In the genomic region with DNA sequence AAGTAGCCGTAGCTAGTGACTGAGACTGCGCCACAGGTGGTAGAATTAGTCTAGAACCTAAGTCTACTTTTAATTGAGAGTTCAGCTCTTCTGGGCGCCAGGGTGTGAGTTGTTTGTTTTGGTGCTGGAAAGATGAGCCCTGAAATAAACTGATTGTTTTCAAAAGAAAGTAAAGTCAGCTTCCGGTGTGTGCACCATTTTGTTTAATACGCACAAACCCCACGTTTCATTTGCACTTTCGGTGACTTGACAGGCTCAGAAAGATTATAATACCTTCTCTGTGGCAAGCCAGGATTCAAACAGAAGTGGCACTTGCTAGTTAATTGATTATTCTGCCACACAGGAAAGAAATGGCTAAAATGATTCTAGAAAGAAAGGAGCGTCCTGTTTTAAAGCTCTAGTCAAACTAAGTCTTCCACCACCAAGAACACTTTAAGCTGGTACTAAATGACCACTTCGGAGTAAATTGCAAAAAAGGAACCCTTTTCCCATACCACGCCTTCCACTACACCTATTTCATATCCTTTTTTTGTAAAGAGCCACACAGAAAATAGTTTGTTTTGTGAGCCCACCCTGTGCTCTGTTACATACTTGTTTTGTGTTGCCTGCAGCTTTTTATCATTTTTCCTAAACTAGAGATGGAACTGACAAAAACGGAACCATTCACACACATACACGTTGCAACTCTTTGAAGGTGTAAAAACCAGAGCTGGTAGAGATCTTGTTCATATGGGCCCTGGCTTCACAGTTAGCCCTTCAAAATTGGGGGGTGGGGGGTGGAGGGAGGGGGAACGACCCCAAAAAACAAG, we compare ENCODE assay signal across 8 mouse cellular contexts. TPM values are rescaled to one million over a fixed set of nuclear protein-coding genes. Genes with fewer than 3 reads are reported as not detected.
A peak's percentile ranks its signal among the peaks of the same experiment; 100 is the strongest.
DNase-seq lines count a peak whose midpoint lies in the region; ATAC-seq and TF ChIP-seq lines count a peak whose summit lies in the region.

No protein-coding gene starts in this region.

- peak overlapping the region; percentile 84 for H3K9ac ChIP-seq in kidney, postnatal 0 days (ENCODE audit: low read depth, low read length)

- peak overlapping the region; percentile 96 for H3K27ac ChIP-seq in kidney, postnatal 0 days
- H3K27ac ChIP-seq in hindbrain, embryonic 10.5 days = peak overlapping the region; percentile 99
- peak overlapping the region; percentile 99 for H3K27ac ChIP-seq in midbrain, embryonic 10.5 days (replicated peaks)

- intact Hi-C loops in gastrocnemius, postnatal 14 days (cut with DNase I; ENCODE audit: low total_unique reads) = no loop called here

- peak overlapping the region; percentile 81 for H3K4me2 ChIP-seq in kidney, postnatal 0 days (ENCODE audit: low read length)

- no peak for TF ChIP-seq CTCF in kidney, postnatal 0 days (IDR thresholded peaks at IDR 0.05; ENCODE audit: low read depth)

- WGBS in kidney, postnatal 0 days = 23% methylated on average over 13 of the region's 13 CpGs
- 48% methylated on average over 13 of the region's 13 CpGs for WGBS in hindbrain, embryonic 10.5 days
- 41% methylated on average over 13 of the region's 13 CpGs for WGBS in midbrain, embryonic 10.5 days

- no peak for ATAC-seq in kidney, postnatal 0 days (replicated peaks; ENCODE audit: low FRiP score, low read depth)

- no peaks in the 10 kb centered on the region for H3K27me3 ChIP-seq in kidney, postnatal 0 days (ENCODE audit: insufficient read depth, low read length)
- no peaks in the 10 kb centered on the region for H3K27me3 ChIP-seq in hindbrain, embryonic 10.5 days (ENCODE audit: insufficient read depth, poor library complexity, severe bottlenecking)
- no peaks in the 10 kb centered on the region for H3K27me3 ChIP-seq in midbrain, embryonic 10.5 days (ENCODE audit: low read depth, poor library complexity, severe bottlenecking)

- H3K9me3 ChIP-seq in kidney, postnatal 0 days (replicated peaks; ENCODE audit: low read length) = no peaks in the 10 kb centered on the region
- H3K9me3 ChIP-seq in hindbrain, embryonic 10.5 days = no peaks in the 10 kb centered on the region
- H3K9me3 ChIP-seq in midbrain, embryonic 10.5 days (replicated peaks) = no peaks in the 10 kb centered on the region

- H3K4me1 ChIP-seq in kidney, postnatal 0 days (replicated peaks; ENCODE audit: insufficient read depth, low read length) = peaks cover 6% of the 10 kb centered on the region; the same call in 1 of the 2 replicates
- H3K4me1 ChIP-seq in hindbrain, embryonic 10.5 days (replicated peaks) = peaks cover 13% of the 10 kb centered on the region
- H3K4me1 ChIP-seq in midbrain, embryonic 10.5 days = peaks cover 20% of the 10 kb centered on the region

- DNase-seq in kidney, postnatal 0 days (ENCODE audit: low spot score) = peak; percentile 34
- DNase-seq in kidney, postnatal 4 days = no peak
- peak; percentile 39 for DNase-seq in T-cell, adult 2 months (ENCODE audit: low spot score)
- no peak for DNase-seq in hindbrain, embryonic 10.5 days (ENCODE audit: low spot score)
- DNase-seq in midbrain, embryonic 10.5 days (ENCODE audit: low spot score) = no peak
- no peak for DNase-seq in thymus, postnatal 10 days (ENCODE audit: low spot score in 2 of 2)
- no peak for DNase-seq in gastrocnemius, adult 8-10 months (ENCODE audit: low spot score in 2 of 2)
- DNase-seq in gastrocnemius, postnatal 14 days = no peak

- H3K36me3 ChIP-seq in kidney, postnatal 0 days (ENCODE audit: insufficient read depth, low read length) = no peaks in the 10 kb centered on the region
- H3K36me3 ChIP-seq in hindbrain, embryonic 10.5 days = no peaks in the 10 kb centered on the region
- H3K36me3 ChIP-seq in midbrain, embryonic 10.5 days = no peaks in the 10 kb centered on the region

- H3K4me3 ChIP-seq in kidney, postnatal 0 days (replicated peaks; ENCODE audit: low read depth, low read length) = peak overlapping the region; percentile 95
- peak overlapping the region; percentile 90 for H3K4me3 ChIP-seq in hindbrain, embryonic 10.5 days
- H3K4me3 ChIP-seq in midbrain, embryonic 10.5 days = peak overlapping the region; percentile 81

RNA-seq across cellular contexts. Expression of a gene that starts 1.0 kb away (rescaled TPM):
- polyA plus RNA-seq in kidney, postnatal 0 days (2015; fragmentation: Nextera tagmentation; extraction: Ambion mirVana) = 215 and 229 TPM in 2 replicates
- 93.0 and 100 TPM in 2 replicates for polyA plus RNA-seq in hindbrain, embryonic 10.5 days (2016; fragmentation: Nextera tagmentation; extraction: Ambion mirVana)
- polyA plus RNA-seq in midbrain, embryonic 10.5 days (2016; fragmentation: Nextera tagmentation; extraction: Ambion mirVana) = 104 and 106 TPM in 2 replicates
- total RNA-seq in gastrocnemius, adult 8-10 months (2022) = 100 to 1,000 TPM; 363 to 499 (median 389) TPM
- total RNA-seq in gastrocnemius, postnatal 14 days (2021) = 100 to 1,000 TPM; 258 to 390 TPM

RNA-seq across cellular contexts. Expression of a gene that starts 1.1 kb away (rescaled TPM):
- polyA plus RNA-seq in kidney, postnatal 0 days (2015; fragmentation: Nextera tagmentation; extraction: Ambion mirVana) = 171 and 193 TPM in 2 replicates
- 93.9 and 94.9 TPM in 2 replicates for polyA plus RNA-seq in hindbrain, embryonic 10.5 days (2016; fragmentation: Nextera tagmentation; extraction: Ambion mirVana)
- 101 and 115 TPM in 2 replicates for polyA plus RNA-seq in midbrain, embryonic 10.5 days (2016; fragmentation: Nextera tagmentation; extraction: Ambion mirVana)
- total RNA-seq in gastrocnemius, adult 8-10 months (2022) = 100 to 1,000 TPM; 282 to 349 (median 303) TPM
- 100 to 1,000 TPM; 271 to 383 TPM for total RNA-seq in gastrocnemius, postnatal 14 days (2021)

RNA-seq across cellular contexts. Expression of a gene that starts 49.5 kb away (rescaled TPM):
- polyA plus RNA-seq in kidney, postnatal 0 days (2015; fragmentation: Nextera tagmentation; extraction: Ambion mirVana) = 0.04 and 0.14 TPM in 2 replicates
- polyA plus RNA-seq in hindbrain, embryonic 10.5 days (2016; fragmentation: Nextera tagmentation; extraction: Ambion mirVana) = not detected in 2 replicates
- 0.05 TPM in 1 of 2 replicates, not detected in the other for polyA plus RNA-seq in midbrain, embryonic 10.5 days (2016; fragmentation: Nextera tagmentation; extraction: Ambion mirVana)
- not detected for total RNA-seq in gastrocnemius, adult 8-10 months (2022)
- not detected for total RNA-seq in gastrocnemius, postnatal 14 days (2021)

RNA-seq across cellular contexts. Expression of a gene that starts 50.1 kb away (rescaled TPM):
- not detected in 2 replicates for polyA plus RNA-seq in kidney, postnatal 0 days (2015; fragmentation: Nextera tagmentation; extraction: Ambion mirVana)
- polyA plus RNA-seq in hindbrain, embryonic 10.5 days (2016; fragmentation: Nextera tagmentation; extraction: Ambion mirVana) = 2.2 and 4.9 TPM in 2 replicates
- polyA plus RNA-seq in midbrain, embryonic 10.5 days (2016; fragmentation: Nextera tagmentation; extraction: Ambion mirVana) = 2.4 and 3.7 TPM in 2 replicates
- not detected for total RNA-seq in gastrocnemius, adult 8-10 months (2022)
- not detected for total RNA-seq in gastrocnemius, postnatal 14 days (2021)

RNA-seq across cellular contexts. Expression of a gene that starts 51.1 kb away (rescaled TPM):
- polyA plus RNA-seq in kidney, postnatal 0 days (2015; fragmentation: Nextera tagmentation; extraction: Ambion mirVana) = 0.33 and 0.36 TPM in 2 replicates
- polyA plus RNA-seq in hindbrain, embryonic 10.5 days (2016; fragmentation: Nextera tagmentation; extraction: Ambion mirVana) = 7.2 and 22.7 TPM in 2 replicates
- polyA plus RNA-seq in midbrain, embryonic 10.5 days (2016; fragmentation: Nextera tagmentation; extraction: Ambion mirVana) = 6.9 and 9.4 TPM in 2 replicates
- total RNA-seq in gastrocnemius, adult 8-10 months (2022) = not detected
- total RNA-seq in gastrocnemius, postnatal 14 days (2021) = under 1 TPM; 0.04 TPM

Comparison
In these comparisons a context has a peak if more than half of its experiments do, and no peak if none do; other contexts are left out.
1. DNase-seq: peak in kidney, postnatal 0 days (single experiment) and T-cell, adult 2 months (single experiment); none in kidney, postnatal 4 days (0 of 2), hindbrain, embryonic 10.5 days (single experiment), midbrain, embryonic 10.5 days (single experiment), thymus, postnatal 10 days (0 of 2), gastrocnemius, adult 8-10 months (0 of 2) and gastrocnemius, postnatal 14 days (single experiment).
2. Peak in every context shown above with its lines, with median percentiles within 50 percentile points of each other: H3K27ac ChIP-seq and H3K4me3 ChIP-seq.